Mouse (Mus musculus) liver, postnatal 0 days (tissue): ENCODE data around the gene Arhgdig.

Experiments used
- CTCF ChIP-seq: sonication (generic); IDR thresholded peaks from 2 replicates; pipeline ENCODE4 v1.5.1; 2016; ENCODE audit warnings: antibody characterized with exemption, low read depth
- EP300 ChIP-seq: IDR thresholded peaks from 2 replicates; pipeline ENCODE4 v1.6.1; 2016; ENCODE audit warnings: antibody characterized with exemption, low read depth, mild to moderate bottlenecking

DNA sequence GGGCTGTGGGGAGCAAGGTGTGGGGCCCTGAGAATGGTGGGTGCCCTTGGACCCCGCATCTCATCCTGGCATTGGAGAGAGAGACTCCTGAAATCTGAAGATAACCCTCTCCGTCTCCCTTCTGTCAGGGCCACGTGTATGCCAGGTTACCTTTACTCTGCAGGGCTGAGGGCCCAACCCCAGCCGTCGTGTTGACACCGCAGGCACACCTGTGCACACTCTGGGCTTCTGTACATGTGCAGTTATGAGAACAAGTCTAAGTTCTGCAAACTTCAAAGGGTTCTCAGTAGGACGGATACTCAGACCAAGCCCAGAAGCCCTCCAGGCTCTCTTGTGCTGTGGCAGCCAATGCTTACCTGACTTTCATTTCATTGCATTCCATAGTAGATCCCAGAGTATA lies 4.7 kb upstream of the Arhgdig start:
- TF ChIP-seq CTCF, result no peak
- TF ChIP-seq EP300, result no peak
